Mouse (Mus musculus) heart, embryonic 11.5 days (tissue): ENCODE data around the gene Parg. TPM values are rescaled to one million over a fixed set of nuclear protein-coding genes. Genes with fewer than 3 reads are reported as not detected.

Source experiments
- ATAC-seq: fragments of 200-750 bp; cut with Nextera tagmentation; replicated peaks from 2 replicates; pipeline ENCODE4 v1.8.0; 2017; ENCODE audit warnings: moderate library complexity; ENCODE audit not compliant: insufficient number of reproducible peaks, low FRiP score, low TSS enrichment
- H3K27ac ChIP-seq: fragments of 300-500 bp; sonication (generic); 2 replicates; pipeline ENCODE4 v1.5.1; 2014; ENCODE audit warnings: mild to moderate bottlenecking, low read depth, low read length
- H3K27me3 ChIP-seq: fragments of 300-500 bp; sonication (generic); 2 replicates; pipeline ENCODE4 v1.6.1; 2014; ENCODE audit warnings: mild to moderate bottlenecking, low read length, mixed read lengths; ENCODE audit not compliant: control insufficient read depth, insufficient read depth
- H3K36me3 ChIP-seq: fragments of 300-500 bp; sonication (generic); 2 replicates; pipeline ENCODE4 v1.6.1; 2014; ENCODE audit warnings: mild to moderate bottlenecking, low read length, moderate library complexity, mixed read lengths; ENCODE audit not compliant: control insufficient read depth, insufficient read depth
- H3K4me1 ChIP-seq: fragments of 300-500 bp; sonication (generic); 2 replicates; pipeline ENCODE4 v1.6.1; 2014; ENCODE audit warnings: low read length; ENCODE audit not compliant: control insufficient read depth, insufficient read depth
- H3K4me2 ChIP-seq: fragments of 300-500 bp; sonication (generic); 2 replicates; pipeline ENCODE4 v1.6.1; 2014; ENCODE audit warnings: mild to moderate bottlenecking, moderate library complexity
- H3K4me3 ChIP-seq: fragments of 300-500 bp; sonication (generic); 2 replicates; pipeline ENCODE4 v1.5.1; 2014; ENCODE audit warnings: low read depth, low read length
- H3K9ac ChIP-seq: fragments of 300-500 bp; sonication (generic); 2 replicates; pipeline ENCODE4 v1.6.1; 2014; ENCODE audit warnings: mild to moderate bottlenecking, low read depth, low read length, moderate library complexity
- H3K9me3 ChIP-seq: fragments of 300-500 bp; sonication (generic); replicated peaks from 2 replicates; pipeline ENCODE4 v1.6.1; 2016; ENCODE audit warnings: low read length; ENCODE audit not compliant: control insufficient read depth
- WGBS: fragments of 180-500 bp; shearing (Covaris S2); extraction: QIAGEN DNeasy Blood & Tissue Kit; methylation state at CpG from one replicate; pipeline ENCODE4 v1.1.7; 2014; ENCODE audit not compliant: insufficient replicate concordance; 5-methylcytosine and 5-hydroxymethylcytosine counted together
- polyA plus RNA-seq: library from polyadenylated mRNA; unstranded; fragments of >200 nt; fragmentation: Nextera tagmentation; extraction: Ambion mirVana; gene quantifications from 2 replicates; pipeline ENCODE4 v1.2.1, GENCODE M21; 2014

The Parg gene
- polyA plus RNA-seq, 1 experiment from 2014 or later: 33.4 TPM

DNA sequence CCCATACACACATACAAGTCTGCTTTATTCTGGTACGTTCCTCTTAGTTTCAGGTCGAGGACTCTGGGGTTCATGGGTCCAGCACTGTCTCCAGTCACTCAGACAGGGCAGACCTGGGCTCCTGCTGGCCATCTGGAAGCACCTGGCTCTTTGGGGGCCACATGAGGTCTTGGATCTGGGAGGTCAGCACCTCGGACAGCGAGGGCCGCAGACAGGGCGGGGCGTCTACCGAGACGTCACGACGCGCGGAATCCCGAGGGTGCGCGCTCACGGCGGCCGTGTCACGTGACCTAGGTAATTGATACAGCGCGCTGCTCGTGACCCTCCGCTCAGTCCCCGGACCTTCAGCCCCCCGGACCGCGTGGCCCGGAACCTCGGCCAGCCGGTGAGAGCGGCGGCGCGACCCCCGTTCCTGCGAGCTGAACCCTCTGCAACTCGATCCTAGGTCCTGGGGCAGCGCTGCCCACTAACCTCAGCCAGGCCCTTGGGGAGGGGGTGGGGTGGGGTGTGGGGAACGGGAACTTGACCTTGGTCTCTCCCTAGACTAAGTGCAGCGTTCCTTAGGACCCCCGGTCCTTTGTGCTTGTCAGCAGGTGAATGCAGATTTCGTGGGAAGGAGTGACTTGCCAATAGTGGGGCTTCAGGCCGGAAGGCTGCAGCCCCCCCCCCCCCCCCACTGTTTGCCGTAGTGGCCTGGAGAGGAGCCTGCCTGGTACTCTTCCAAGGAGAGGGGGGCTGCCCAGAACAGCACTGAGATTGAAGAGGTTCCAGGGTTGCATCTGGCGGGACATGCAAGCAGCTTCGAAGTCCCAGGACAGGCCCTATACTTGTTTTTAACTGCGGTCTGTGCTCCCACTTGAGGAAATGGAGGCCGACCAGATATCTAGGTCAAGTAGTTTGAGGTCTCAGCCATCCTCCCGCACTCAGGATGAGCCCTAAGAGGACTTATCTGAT is 120.3 kb downstream of the Parg start, which contains the start of gene Ogdhl:
Gene Ogdhl, plus strand, starts transcription at position 288 of the 954 bp plus-strand sequence.
- Histone ChIP-seq H3K4me1 (0 out of 2 replicates have a peak, but pooled peaks cover 2% of the 10 kb centered on the region), H3K27me3 (no peaks in the 10 kb centered on the region), H3K27ac (no peak within 1 kb of the TSS), H3K4me2 (peak within 1 kb of the TSS; percentile 86), H3K4me3 (peak within 1 kb of the TSS; percentile 71), H3K9ac (peak within 1 kb of the TSS; percentile 76), H3K9me3 (no peaks in the 10 kb centered on the region), H3K36me3 (no peaks in the 10 kb centered on the region)
- 2% methylated on average over 50 of the region's 50 CpGs for WGBS
- ATAC-seq: peak; percentile 65

DNA sequence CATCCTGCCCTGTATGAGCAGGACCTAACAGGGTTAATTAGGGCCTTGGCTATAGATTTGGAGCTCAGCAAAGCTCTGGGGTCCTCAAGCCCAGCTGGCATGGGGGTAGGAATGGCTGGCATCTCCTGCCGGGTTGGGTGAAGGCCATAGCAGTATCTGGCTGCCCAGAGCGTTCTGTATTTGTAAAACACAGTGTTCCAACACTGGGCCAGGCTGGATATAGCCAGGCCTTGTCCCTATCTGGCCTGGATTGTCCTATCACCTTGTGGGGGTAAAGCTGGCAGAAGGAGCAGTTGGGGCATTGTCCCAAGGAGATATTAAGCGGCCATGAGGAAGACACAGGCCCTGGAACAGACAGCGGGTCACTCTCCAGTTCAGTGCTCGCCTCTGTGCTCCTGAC is 121.5 kb downstream of the Parg start:
- no peaks in the 10 kb centered on the region for H3K27me3 ChIP-seq
- H3K36me3 ChIP-seq: no peaks in the 10 kb centered on the region
- ATAC-seq: no peak
- no peak overlapping the region for H3K4me2 ChIP-seq
- no peak overlapping the region for H3K27ac ChIP-seq
- 0 out of 2 replicates have a peak, but pooled peaks cover 2% of the 10 kb centered on the region for H3K4me1 ChIP-seq
- H3K4me3 ChIP-seq: no peak overlapping the region
- no peaks in the 10 kb centered on the region for H3K9me3 ChIP-seq
- 81% methylated on average over 5 of the region's 5 CpGs for WGBS
- H3K9ac ChIP-seq: no peak overlapping the region

DNA sequence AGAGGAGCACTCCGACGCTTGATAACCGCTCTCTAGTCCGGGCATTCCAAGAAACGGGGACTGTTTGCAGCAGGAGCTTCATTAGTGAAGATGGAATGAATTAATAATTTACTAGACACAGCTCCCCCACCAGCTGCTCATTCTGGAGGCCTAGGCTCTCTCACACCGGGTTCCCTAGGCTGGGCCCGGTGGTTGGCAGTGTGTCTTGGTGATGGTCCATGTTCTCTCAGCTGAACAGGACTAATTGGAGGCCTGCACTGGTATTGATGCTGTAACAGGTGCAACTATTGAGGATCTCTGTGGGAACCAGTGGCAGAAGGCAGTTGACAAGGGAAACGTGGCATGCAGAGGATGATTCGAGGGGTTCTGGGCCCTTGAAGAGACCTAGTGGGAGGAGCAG is 125.6 kb downstream of the Parg start:
- no peak for ATAC-seq
- H3K27ac ChIP-seq: no peak overlapping the region
- H3K36me3 ChIP-seq: no peaks in the 10 kb centered on the region; the same call in 1 of the 2 replicates
- 89% methylated on average over 9 of the region's 9 CpGs for WGBS
- 0 out of 2 replicates have a peak, but pooled peaks cover 2% of the 10 kb centered on the region for H3K4me1 ChIP-seq
- no peak overlapping the region for H3K9ac ChIP-seq
- no peak overlapping the region for H3K4me3 ChIP-seq
- no peaks in the 10 kb centered on the region for H3K9me3 ChIP-seq
- H3K27me3 ChIP-seq: no peaks in the 10 kb centered on the region
- no peak overlapping the region for H3K4me2 ChIP-seq

DNA sequence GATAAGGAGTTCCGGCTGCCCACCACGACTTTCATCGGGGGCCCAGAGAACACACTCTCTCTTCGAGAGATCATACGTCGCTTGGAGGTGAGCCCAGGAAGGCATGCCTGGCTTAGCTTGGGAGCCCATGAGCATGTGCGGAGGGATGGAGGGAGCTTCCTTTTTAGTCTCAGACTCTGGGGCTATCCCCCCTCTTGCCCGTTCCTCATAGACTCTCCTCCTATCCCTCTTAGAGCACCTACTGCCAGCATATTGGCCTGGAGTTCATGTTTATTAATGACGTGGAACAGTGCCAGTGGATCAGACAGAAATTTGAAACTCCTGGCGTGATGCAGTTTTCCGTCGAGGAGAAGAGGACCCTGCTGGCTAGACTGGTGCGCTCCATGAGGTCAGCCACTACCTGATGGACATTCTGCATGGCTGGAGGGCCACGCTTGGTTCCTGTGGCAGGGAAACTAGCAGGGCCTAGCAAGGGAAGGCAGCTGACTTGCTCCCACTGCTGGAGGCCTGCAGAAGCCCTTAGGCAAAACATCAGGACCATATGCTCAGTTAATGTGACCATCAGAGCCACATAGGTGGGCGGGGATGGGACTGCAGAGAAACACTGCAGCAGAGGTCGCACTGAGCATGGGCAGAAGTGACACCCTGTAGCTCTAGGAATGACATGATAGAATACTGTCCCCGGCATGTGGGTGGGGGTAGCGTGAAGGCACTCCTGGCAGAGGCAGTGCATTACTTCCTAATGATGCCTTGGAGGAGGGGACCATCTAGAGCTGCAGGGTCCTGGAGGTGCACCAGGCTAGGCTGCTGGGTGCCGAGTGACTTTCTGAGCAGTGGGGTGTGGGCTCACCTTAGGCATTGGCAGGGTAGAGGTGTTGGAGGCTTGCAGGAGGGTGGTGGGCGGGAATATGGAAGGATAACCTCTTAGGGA is 131.0 kb downstream of the Parg start:
- no peak for ATAC-seq
- H3K4me2 ChIP-seq: no peak overlapping the region
- H3K9me3 ChIP-seq: no peaks in the 10 kb centered on the region
- WGBS: 87% methylated on average over 20 of the region's 20 CpGs
- H3K36me3 ChIP-seq: peaks cover 5% of the 10 kb centered on the region; the same call in 1 of the 2 replicates
- no peaks in the 10 kb centered on the region for H3K4me1 ChIP-seq
- H3K9ac ChIP-seq: no peak overlapping the region
- no peaks in the 10 kb centered on the region for H3K27me3 ChIP-seq
- H3K27ac ChIP-seq: no peak overlapping the region
- H3K4me3 ChIP-seq: no peak overlapping the region

DNA sequence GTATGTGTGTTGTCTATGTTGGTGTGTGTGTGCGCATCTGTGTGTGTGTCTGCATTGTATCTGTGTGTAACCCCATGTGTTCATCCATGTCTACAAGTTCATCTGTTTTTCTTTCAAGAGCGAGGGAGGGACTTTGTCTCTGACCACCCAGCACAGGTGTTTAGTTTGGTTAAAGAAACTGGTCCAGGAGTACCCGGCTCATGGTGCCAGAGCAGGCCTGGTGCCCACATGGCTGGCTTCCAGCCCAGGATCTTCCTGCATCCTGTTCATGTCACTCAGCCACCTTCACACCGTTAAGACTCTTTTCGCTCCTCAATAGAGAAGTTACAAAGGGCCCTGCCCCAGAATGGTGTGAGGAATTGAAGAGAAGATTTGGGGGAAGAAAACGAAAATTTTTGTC is 134.3 kb downstream of the Parg start:
- no peaks in the 10 kb centered on the region for H3K4me1 ChIP-seq
- H3K36me3 ChIP-seq: peaks cover 8% of the 10 kb centered on the region; the same call in 1 of the 2 replicates
- no peak for ATAC-seq
- H3K27ac ChIP-seq: no peak overlapping the region
- 77% methylated on average over 6 of the region's 6 CpGs for WGBS
- no peaks in the 10 kb centered on the region for H3K27me3 ChIP-seq
- H3K4me2 ChIP-seq: no peak overlapping the region
- H3K9ac ChIP-seq: no peak overlapping the region
- no peaks in the 10 kb centered on the region for H3K9me3 ChIP-seq
- H3K4me3 ChIP-seq: no peak overlapping the region

GRCm38 (mm10) chr14:32336547-32336946 is 134.8 kb downstream of the Parg start:
- H3K27ac ChIP-seq: no peak overlapping the region
- H3K9me3 ChIP-seq: no peaks in the 10 kb centered on the region
- no peak for ATAC-seq
- H3K9ac ChIP-seq: no peak overlapping the region
- no peaks in the 10 kb centered on the region for H3K27me3 ChIP-seq
- H3K4me3 ChIP-seq: no peak overlapping the region
- WGBS: 75% methylated on average over 11 of the region's 11 CpGs
- H3K36me3 ChIP-seq: peaks cover 8% of the 10 kb centered on the region; the same call in 1 of the 2 replicates
- H3K4me1 ChIP-seq: no peaks in the 10 kb centered on the region
- no peak overlapping the region for H3K4me2 ChIP-seq

DNA sequence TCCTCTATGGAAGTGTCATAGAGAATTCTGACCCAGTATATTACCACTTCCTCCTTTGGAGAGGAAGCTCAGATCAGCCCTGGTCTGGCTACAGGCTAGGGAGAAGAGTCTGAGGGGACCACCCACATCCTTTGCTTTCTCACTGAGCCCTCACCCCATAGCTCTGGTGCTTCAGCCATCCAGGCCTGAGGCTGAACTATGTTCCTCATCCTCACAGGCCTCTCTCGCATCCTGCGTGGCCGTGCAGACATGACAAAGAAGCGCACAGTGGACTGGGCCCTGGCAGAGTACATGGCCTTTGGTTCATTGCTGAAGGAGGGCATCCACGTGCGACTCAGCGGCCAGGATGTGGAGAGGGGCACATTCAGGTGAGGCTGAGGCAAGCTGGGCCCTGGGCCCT is 140.1 kb downstream of the Parg start:
- no peak overlapping the region for H3K27ac ChIP-seq
- no peaks in the 10 kb centered on the region for H3K27me3 ChIP-seq
- peaks cover 8% of the 10 kb centered on the region; the same call in 1 of the 2 replicates for H3K36me3 ChIP-seq
- no peak overlapping the region for H3K9ac ChIP-seq
- H3K9me3 ChIP-seq: no peaks in the 10 kb centered on the region
- H3K4me3 ChIP-seq: no peak overlapping the region
- ATAC-seq: no peak
- no peak overlapping the region for H3K4me2 ChIP-seq
- WGBS: 90% methylated on average over 7 of the region's 7 CpGs
- no peaks in the 10 kb centered on the region for H3K4me1 ChIP-seq

- no peak for ATAC-seq
- 82% methylated on average over 7 of the region's 7 CpGs for WGBS
- Histone ChIP-seq H3K9me3 (no peaks in the 10 kb centered on the region), H3K4me1 (no peaks in the 10 kb centered on the region), H3K27me3 (no peaks in the 10 kb centered on the region), H3K27ac (no peak overlapping the region), H3K9ac (no peak overlapping the region), H3K4me2 (no peak overlapping the region), H3K36me3 (peaks cover 3% of the 10 kb centered on the region; the same call in 1 of the 2 replicates), H3K4me3 (no peak overlapping the region)
These were observed 142.4 kb downstream of the Parg start for GRCm38 (mm10) chr14:32344176-32344575.
